Mouse (Mus musculus) limb, embryonic 13.5 days (tissue): ENCODE measurements around the gene Fam243. TPM values are rescaled to one million over a fixed set of nuclear protein-coding genes. Genes with fewer than 3 reads are reported as not detected.
A peak's percentile ranks its signal among the peaks of the same experiment; 100 is the strongest.

Experiments used
- ATAC-seq: fragments of 200-750 bp; cut with Nextera tagmentation; 2 replicates; pipeline ENCODE4 v1.8.0; 2017; ENCODE audit warnings: low read depth, moderate number of reproducible peaks, moderate TSS enrichment; ENCODE audit not compliant: low FRiP score
- H3K27ac ChIP-seq: fragments of 300-500 bp; sonication (generic); 2 replicates; pipeline ENCODE4 v1.5.1; 2015; ENCODE audit warnings: inconsistent platforms, mild to moderate bottlenecking, moderate library complexity
- H3K27me3 ChIP-seq: fragments of 300-500 bp; sonication (generic); 2 replicates; pipeline ENCODE4 v1.6.1; 2015; ENCODE audit warnings: mild to moderate bottlenecking, inconsistent platforms
- H3K36me3 ChIP-seq: fragments of 300-500 bp; sonication (generic); 2 replicates; pipeline ENCODE4 v1.6.1; 2015; ENCODE audit warnings: inconsistent platforms, mild to moderate bottlenecking, moderate library complexity
- H3K4me1 ChIP-seq: fragments of 300-500 bp; sonication (generic); 2 replicates; pipeline ENCODE4 v1.6.1; 2015; ENCODE audit warnings: inconsistent platforms
- H3K4me2 ChIP-seq: fragments of 300-500 bp; sonication (generic); replicated peaks from 2 replicates; pipeline ENCODE4 v1.6.1; 2015; ENCODE audit warnings: inconsistent platforms, mild to moderate bottlenecking, moderate library complexity
- H3K4me3 ChIP-seq: fragments of 300-500 bp; sonication (generic); 2 replicates; pipeline ENCODE4 v1.5.1; 2015; ENCODE audit warnings: moderate library complexity, mild to moderate bottlenecking, inconsistent platforms
- H3K9ac ChIP-seq: fragments of 300-500 bp; sonication (generic); 2 replicates; pipeline ENCODE4 v1.6.1; 2015; ENCODE audit warnings: mild to moderate bottlenecking, inconsistent platforms
- H3K9me3 ChIP-seq: fragments of 300-500 bp; sonication (generic); 2 replicates; pipeline ENCODE4 v1.6.1; 2016; ENCODE audit warnings: inconsistent platforms
- WGBS: fragments of 180-500 bp; shearing (Covaris S2); methylation state at CpG from one replicate; pipeline ENCODE4 v1.1.7; 2015; 5-methylcytosine and 5-hydroxymethylcytosine counted together
- polyA plus RNA-seq: library from polyadenylated mRNA; unstranded; fragments of >200 nt; fragmentation: Nextera tagmentation; extraction: Ambion mirVana; gene quantifications from 2 replicates; pipeline ENCODE4 v1.2.1, GENCODE M21; 2015

Gene Fam243
- polyA plus RNA-seq, 1 experiment from 2014 or later = not detected

DNA sequence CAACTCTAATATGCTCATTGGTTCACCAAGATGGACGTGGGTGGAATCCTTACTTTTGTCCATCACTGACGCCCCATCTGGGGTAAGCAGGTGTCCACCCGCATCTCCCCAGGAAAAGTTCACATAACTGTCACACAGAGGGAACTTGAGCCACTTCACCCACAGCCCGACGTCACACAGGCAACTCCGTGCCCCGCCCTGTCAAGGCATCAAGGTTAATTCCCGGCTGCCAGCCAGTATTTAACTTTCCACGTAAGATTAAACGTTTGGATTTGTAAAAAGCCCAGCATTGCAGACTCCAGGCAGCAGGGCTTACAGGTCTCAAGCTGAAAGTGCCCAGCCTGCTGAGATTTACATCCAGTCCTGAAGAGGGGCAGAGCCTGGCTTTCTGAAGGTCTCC lies 29.1 kb downstream of the Fam243 start, which contains the start of gene Kcne2:
Gene Kcne2, plus strand, starts transcription at position 289 of the 400 bp plus-strand sequence.
- no peaks in the 10 kb centered on the region for H3K4me1 ChIP-seq
- ATAC-seq = no peak
- H3K27ac ChIP-seq = no peak within 1 kb of the TSS
- 0 out of 2 replicates have a peak, but pooled peaks cover 8% of the 10 kb centered on the region for H3K27me3 ChIP-seq
- no peak within 1 kb of the TSS for H3K9ac ChIP-seq
- H3K4me3 ChIP-seq = no peak within 1 kb of the TSS
- H3K9me3 ChIP-seq = no peaks in the 10 kb centered on the region; the same call in 1 of the 2 replicates
- H3K36me3 ChIP-seq = no peaks in the 10 kb centered on the region
- WGBS = 63% methylated on average over 10 of the region's 10 CpGs
- H3K4me2 ChIP-seq = no peak within 1 kb of the TSS

DNA sequence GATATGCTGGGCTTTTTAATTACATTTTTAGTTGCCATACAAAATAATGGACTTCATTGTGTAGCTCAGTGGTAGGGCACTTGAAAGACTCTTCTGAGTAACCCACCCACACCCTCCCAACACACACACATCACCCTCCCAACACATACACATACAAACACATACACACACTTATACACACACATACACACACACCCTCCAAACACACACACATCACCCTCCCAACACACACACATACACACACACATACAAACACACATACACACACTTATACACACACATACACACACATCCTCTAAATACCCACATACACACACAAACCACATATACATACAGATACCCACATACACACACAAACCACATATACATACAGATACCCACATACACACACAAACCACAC lies 31.2 kb downstream of the Fam243 start:
- H3K9ac ChIP-seq = no peak overlapping the region
- H3K27ac ChIP-seq = no peak overlapping the region
- H3K36me3 ChIP-seq = no peaks in the 10 kb centered on the region
- 0 out of 2 replicates have a peak, but pooled peaks cover 2% of the 10 kb centered on the region for H3K4me1 ChIP-seq
- no peak for ATAC-seq
- no peaks in the 10 kb centered on the region; the same call in 1 of the 2 replicates for H3K9me3 ChIP-seq
- no peak overlapping the region for H3K4me3 ChIP-seq
- H3K27me3 ChIP-seq = 0 out of 2 replicates have a peak, but pooled peaks cover 11% of the 10 kb centered on the region
- H3K4me2 ChIP-seq = no peak overlapping the region

DNA sequence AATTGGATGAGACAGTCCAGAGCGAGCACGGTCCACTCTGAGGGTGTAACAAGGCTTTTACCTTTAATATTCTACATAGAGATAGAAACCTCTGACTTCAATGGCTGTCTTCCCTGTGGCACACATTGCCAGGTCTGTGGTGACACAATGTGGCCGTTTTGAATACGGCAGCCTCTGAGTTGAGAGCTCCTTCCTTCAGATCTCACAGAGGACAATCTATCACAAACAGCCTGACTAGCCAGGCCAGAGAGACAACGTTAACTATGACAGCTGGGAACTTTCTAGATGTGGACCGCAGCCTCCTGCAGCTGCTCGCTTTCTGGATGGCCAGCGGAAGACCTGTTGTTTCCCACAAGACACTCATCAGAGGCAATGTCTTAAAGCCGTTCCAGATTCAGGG lies 32.5 kb downstream of the Fam243 start:
- no peaks in the 10 kb centered on the region for H3K36me3 ChIP-seq
- 0 out of 2 replicates have a peak, but pooled peaks cover 11% of the 10 kb centered on the region for H3K27me3 ChIP-seq
- no peak overlapping the region for H3K4me2 ChIP-seq
- H3K4me1 ChIP-seq = peaks cover 9% of the 10 kb centered on the region; the same call in 1 of the 2 replicates
- H3K4me3 ChIP-seq = no peak overlapping the region
- no peak for ATAC-seq
- H3K27ac ChIP-seq = no peak overlapping the region
- H3K9me3 ChIP-seq = no peaks in the 10 kb centered on the region; the same call in 1 of the 2 replicates
- WGBS = 83% methylated on average over 9 of the region's 9 CpGs
- no peak overlapping the region for H3K9ac ChIP-seq

DNA sequence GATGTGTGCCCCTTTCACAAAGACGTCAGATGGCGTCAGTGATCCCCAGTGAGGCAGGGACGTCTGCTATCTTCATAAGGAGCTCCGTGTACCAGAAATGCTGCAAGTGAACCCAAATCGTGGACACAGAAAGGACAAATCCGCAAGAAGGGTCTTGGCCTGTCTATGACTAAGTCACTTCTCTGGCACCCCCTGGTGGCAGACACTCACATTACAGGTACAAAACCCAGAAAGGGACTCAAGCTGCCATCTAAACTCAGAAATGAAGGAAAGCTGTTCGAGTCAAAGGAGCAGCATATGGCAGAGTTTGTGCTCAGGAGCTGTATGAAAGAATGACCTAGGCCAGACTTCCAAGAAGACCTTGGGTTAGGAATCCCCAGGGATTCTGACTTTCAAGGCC lies 34.6 kb downstream of the Fam243 start:
- Histone ChIP-seq H3K4me1 (peaks cover 15% of the 10 kb centered on the region), H3K4me2 (no peak overlapping the region), H3K36me3 (no peaks in the 10 kb centered on the region), H3K27me3 (0 out of 2 replicates have a peak, but pooled peaks cover 6% of the 10 kb centered on the region), H3K27ac (no peak overlapping the region), H3K9me3 (no peaks in the 10 kb centered on the region; the same call in 1 of the 2 replicates), H3K4me3 (no peak overlapping the region), H3K9ac (no peak overlapping the region)
- WGBS = 11% methylated on average over 7 of the region's 7 CpGs
- peak; percentile 32; the same call in 1 of the 2 replicates for ATAC-seq

DNA sequence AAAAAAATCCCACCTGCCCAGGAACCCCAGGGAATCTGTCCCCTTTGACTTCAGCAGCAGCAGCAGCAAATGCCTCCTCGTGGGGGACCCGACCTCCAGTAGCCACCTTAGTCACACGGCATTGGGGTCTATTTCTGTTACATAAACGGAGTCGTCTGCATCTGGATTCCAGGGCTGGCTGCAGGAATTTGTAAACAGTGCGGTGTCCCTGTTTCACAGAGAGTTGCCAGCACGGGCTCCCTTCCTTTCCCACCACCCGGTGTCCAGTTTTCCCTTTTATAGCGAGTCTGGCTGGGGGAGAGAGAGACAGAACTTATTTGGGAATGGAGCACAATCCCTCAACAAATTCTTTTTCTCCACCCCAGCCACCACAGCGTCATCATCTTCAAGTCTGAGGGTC lies 36.2 kb downstream of the Fam243 start:
- no peaks in the 10 kb centered on the region for H3K36me3 ChIP-seq
- no peak overlapping the region for H3K27ac ChIP-seq
- H3K9ac ChIP-seq = no peak overlapping the region
- H3K27me3 ChIP-seq = 0 out of 2 replicates have a peak, but pooled peaks cover 4% of the 10 kb centered on the region
- WGBS = 27% methylated on average over 10 of the region's 10 CpGs
- ATAC-seq = no peak
- H3K4me2 ChIP-seq = no peak overlapping the region
- no peaks in the 10 kb centered on the region; the same call in 1 of the 2 replicates for H3K9me3 ChIP-seq
- H3K4me3 ChIP-seq = no peak overlapping the region
- H3K4me1 ChIP-seq = peaks cover 15% of the 10 kb centered on the region

DNA sequence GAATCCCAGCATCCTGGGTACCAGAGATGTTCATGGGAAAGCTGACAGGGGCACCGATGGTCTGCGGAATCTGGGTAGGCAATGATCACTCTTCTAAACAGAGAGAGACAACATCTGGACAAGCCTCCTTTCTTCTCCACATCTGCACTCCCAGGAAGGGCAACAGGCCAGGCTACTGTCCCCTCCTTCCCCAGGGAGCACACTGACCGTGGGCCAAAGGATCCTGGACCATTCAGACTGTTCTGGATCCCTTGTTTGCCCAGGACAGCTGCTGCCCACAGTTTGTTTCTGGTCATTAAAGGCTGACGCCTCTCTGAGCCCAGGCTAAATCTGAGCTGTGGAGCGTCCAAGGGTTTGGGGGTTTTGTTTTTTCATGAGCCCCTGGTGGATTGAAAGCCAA lies 38.6 kb downstream of the Fam243 start:
- 58% methylated on average over 5 of the region's 5 CpGs for WGBS
- Histone ChIP-seq H3K27ac (no peak overlapping the region), H3K4me2 (no peak overlapping the region), H3K4me3 (no peak overlapping the region), H3K9ac (no peak overlapping the region), H3K36me3 (no peaks in the 10 kb centered on the region), H3K27me3 (0 out of 2 replicates have a peak, but pooled peaks cover 4% of the 10 kb centered on the region), H3K4me1 (peaks cover 15% of the 10 kb centered on the region), H3K9me3 (no peaks in the 10 kb centered on the region)
- ATAC-seq = no peak; the same call in 1 of the 2 replicates

DNA sequence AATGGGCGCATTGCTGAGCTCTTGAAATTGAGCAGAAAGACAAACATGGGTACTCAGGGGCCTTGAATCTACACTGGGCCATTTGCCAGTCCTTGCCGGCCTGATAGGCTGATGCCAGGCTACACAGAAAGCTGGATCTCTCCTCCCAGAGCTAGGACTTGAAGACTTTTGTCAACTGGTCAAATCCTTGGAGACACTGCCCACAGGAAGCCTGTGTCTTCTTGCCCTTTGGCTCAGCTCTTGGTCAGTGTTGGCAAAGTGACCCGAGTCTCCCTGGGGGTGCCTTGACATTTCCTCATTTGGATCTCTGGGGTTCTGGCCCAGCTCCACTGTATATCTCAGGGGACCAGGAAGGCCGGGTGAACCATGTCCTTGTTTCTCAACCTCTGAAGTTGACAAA lies 45.7 kb downstream of the Fam243 start:
- no peak overlapping the region for H3K9ac ChIP-seq
- H3K36me3 ChIP-seq = no peaks in the 10 kb centered on the region
- no peak overlapping the region for H3K4me3 ChIP-seq
- H3K4me2 ChIP-seq = no peak overlapping the region
- no peaks in the 10 kb centered on the region for H3K9me3 ChIP-seq
- no peak overlapping the region for H3K27ac ChIP-seq
- H3K4me1 ChIP-seq = no peaks in the 10 kb centered on the region
- no peak for ATAC-seq
- 86% methylated on average over 4 of the region's 4 CpGs for WGBS
- H3K27me3 ChIP-seq = no peaks in the 10 kb centered on the region

DNA sequence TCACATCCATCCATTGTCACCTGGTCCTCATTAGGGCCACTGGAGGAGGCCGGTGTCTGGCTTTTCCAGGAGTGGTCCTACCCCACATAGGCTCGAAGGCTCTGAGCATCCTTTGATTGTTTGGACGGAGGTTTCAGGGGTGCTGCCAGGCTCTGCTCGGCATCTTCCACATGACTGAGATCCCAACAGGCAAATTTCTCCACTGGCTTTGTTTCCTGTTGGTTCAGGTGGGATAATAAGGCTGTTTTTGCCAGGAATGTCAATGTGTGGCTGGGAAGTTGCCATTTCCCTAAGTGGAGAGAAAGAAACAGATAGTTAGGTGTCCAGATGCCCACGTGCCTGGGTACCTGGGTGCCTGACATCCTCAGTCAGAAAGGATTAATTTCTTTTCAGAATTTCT lies 46.7 kb downstream of the Fam243 start:
- Histone ChIP-seq H3K4me2 (no peak overlapping the region), H3K27me3 (no peaks in the 10 kb centered on the region), H3K36me3 (no peaks in the 10 kb centered on the region), H3K9ac (no peak overlapping the region), H3K4me3 (no peak overlapping the region), H3K9me3 (no peaks in the 10 kb centered on the region), H3K27ac (no peak overlapping the region), H3K4me1 (no peaks in the 10 kb centered on the region)
- no peak for ATAC-seq
- 48% methylated on average over 5 of the region's 5 CpGs for WGBS

Other genes starting within 250 kb of the Fam243 start
- 0.09 and 0.14 TPM in 2 replicates for gene Kcne2, start 29.1 kb downstream of the Fam243 start, polyA plus RNA-seq
- gene Smim11, start 20.2 kb downstream of the Fam243 start, polyA plus RNA-seq = 144 and 145 TPM in 2 replicates
- gene Kcne1, start 38.0 kb upstream of the Fam243 start, polyA plus RNA-seq = 0.17 and 0.22 TPM in 2 replicates
- 33.7 and 35.8 TPM in 2 replicates for gene Rcan1, start 149.4 kb upstream of the Fam243 start, polyA plus RNA-seq
- 2.6 and 2.8 TPM in 2 replicates for gene Clic6, start 164.3 kb upstream of the Fam243 start, polyA plus RNA-seq